Mouse (Mus musculus) ES-Bruce4 (cell line): Measurements from ENCODE around the gene Lbp.

Experiments used
- CTCF ChIP-seq: IDR thresholded peaks from one replicate; pipeline ENCODE4 v1.8.1; 2011; ENCODE audit warnings: low read depth, low read length
- EP300 ChIP-seq: IDR thresholded peaks from 2 replicates; pipeline ENCODE4 v1.6.1; 2011; ENCODE audit warnings: low read depth, low read length; ENCODE audit not compliant: insufficient read depth
- POLR2A ChIP-seq: IDR thresholded peaks from one replicate; pipeline ENCODE4 v1.8.1; 2011; ENCODE audit warnings: low read length; ENCODE audit not compliant: insufficient read depth

DNA sequence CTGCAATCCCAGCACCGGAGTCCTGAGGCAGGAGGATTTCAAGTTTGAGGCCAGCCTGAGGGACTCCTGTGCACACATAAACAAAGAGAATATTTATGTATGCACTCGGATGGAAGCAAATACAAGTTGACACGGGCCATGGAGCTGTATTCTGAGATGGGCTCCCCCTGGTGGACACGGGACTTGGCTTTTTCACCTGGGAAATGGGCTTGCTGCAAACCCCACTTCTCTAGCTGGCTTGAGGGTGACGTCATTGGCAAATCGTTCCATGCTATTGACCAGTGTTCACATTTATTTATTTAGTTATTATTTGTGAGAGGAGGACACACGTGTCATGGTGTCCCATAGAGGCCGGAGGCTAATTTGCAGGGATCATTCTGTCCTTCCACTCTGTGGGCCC lies 10.1 kb downstream of the Lbp start:
- TF ChIP-seq CTCF (peak; percentile 65), EP300 (no peak), POLR2A (no peak)
